Mouse (Mus musculus): ENCODE results near the gene Izumo4. TPM values are rescaled to one million over a fixed set of nuclear protein-coding genes. Genes with fewer than 3 reads are reported as not detected.
A peak's percentile ranks its signal among the peaks of the same experiment; 100 is the strongest.

The Izumo4 gene
- total RNA-seq, 2 experiments from 2014 or later: 7.1 to 17.3 TPM

DNA sequence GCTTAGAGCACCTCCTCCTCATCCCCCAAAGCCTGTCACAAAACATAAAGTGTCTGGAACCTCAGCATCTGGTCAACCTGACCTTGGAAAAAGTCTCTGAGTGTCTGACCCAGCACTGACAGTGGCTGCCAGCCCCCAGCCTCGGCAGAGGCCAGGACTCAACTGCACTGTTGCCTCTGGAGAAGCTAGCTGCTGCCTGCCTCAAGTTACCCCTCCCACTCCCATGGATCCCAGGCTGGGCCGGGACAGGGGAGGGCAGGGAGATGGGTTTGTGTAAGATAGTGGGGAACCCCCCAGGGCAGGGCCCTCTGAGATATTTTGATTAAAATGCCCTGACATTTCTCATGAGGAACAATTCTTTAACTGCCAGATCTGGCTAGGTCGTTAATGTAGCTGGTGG, 3.0 kb downstream of the Izumo4 start:
- ATAC-seq (replicated peaks; ENCODE audit: poor library complexity, severe bottlenecking): no peak

DNA sequence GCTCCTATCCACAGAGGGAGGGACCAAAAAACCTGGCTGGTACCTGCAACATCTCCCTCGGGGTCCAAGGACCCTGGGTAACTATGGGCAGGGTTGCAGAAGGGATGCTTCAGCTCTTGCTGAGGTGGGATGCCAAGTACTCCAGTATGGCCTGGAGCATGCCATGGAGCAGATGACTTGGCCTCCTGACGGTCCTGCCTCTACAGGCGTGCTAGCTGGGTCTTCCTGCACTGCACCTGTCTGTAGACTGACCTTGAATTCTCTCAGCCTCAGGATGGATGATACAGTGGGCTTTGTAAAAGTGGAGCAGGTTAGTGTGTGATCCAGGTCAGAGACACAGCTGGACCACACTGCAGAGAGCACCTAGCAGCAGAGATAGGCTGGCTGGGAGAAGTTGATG, 3.5 kb downstream of the Izumo4 start:
- no peak for ATAC-seq (replicated peaks; ENCODE audit: poor library complexity, severe bottlenecking)

DNA sequence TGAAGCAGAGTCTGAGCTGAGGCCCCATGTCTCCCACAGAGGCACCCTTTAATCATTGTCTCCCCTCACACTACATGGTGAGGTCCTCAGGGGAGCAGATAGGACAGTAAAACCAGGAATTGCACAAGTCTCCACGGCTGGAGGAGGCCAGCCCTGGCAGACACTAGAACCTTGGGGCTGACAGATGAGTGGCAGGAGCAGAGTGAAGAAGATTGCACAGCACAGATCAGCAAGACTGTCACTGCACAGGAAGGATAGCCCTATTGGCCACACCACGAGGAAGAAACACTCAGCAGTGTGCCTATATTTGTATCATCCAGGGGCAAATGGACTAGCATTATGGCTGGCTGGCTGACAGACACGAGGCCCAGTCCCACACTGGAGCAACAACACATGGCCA, 8.8 kb downstream of the Izumo4 start:
- no peak for ATAC-seq (replicated peaks; ENCODE audit: poor library complexity, severe bottlenecking)

DNA sequence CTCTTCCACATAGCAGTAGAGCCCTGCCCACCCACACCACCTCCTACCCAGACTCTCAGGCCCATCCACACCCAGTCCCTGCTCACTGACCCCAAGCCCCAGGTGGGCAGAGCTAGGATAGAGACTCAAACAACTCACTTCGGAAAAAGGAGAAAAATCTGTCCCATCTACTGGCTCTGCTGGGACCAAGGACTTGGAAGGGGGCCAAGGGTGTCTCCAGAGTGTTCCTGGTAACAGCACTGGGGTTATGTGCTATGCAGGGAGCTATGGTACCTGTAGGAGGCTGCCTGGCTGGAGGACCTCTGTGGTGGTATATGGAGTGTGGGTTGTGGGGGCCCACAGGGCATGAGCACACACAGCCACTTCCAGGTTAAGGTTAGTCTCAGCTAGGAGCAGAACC, 15.3 kb downstream of the Izumo4 start:
- ATAC-seq (replicated peaks; ENCODE audit: poor library complexity, severe bottlenecking): no peak

DNA sequence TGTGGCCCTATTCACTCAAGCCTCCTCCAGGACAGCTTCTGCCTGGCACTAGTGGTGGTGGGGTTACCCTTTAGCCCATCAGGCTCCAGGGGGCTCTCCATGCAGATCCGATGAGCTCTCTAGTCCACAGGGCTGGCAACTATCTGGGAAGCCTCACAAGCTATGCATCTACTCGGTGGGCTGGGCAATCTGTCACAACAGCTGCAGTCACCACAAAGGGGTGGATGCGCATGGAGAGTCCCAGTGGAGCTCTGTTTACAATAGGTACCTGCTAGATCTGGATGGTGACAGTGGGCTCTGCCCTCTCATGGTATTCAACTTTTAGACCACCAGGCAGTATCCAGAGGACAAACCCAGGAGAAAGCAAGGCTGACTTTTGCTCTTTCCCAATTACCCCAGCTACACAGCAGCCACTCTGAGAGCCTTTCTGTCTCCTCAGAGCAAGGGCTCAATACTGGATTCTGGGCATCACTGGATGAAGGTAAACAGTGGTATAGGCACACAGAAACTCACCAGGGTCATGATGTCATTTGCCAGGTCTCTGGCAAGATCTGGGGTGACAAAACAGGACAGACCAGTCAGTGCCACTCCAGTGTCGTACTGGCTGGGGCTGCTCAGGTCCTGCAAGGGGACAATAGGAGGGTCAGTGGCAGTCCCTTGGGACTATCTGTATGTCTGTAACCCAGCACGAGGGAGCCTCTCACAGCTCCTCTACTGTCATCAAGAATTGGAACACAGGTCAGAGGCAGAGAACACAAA, 25.6 kb downstream of the Izumo4 start:
- no peak for ATAC-seq (replicated peaks; ENCODE audit: poor library complexity, severe bottlenecking)

DNA sequence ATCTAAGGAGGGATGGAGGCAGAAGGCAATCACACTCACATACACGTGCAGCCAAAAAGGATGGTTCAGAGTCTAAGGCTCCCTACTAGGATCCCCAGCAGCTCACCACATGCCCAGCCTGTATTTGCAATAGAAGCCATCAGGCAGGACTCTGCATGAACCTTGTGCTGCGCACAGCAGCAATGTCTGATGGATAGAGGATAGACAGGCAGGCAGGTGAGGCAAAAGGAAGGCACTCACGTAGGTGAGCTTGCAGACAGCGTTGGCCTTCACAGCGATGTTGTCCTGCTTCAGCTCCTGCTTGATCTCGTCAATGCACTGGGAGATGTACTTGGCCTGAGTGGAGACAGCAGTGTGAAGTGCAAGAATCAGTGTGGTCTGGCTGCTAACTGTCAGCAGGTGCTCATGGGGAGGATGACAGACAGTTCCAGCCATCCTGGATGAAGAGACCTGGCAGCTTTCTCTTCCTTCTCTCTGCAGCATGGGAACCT, 30.7 kb downstream of the Izumo4 start:
- no peak for ATAC-seq (replicated peaks; ENCODE audit: poor library complexity, severe bottlenecking)

DNA sequence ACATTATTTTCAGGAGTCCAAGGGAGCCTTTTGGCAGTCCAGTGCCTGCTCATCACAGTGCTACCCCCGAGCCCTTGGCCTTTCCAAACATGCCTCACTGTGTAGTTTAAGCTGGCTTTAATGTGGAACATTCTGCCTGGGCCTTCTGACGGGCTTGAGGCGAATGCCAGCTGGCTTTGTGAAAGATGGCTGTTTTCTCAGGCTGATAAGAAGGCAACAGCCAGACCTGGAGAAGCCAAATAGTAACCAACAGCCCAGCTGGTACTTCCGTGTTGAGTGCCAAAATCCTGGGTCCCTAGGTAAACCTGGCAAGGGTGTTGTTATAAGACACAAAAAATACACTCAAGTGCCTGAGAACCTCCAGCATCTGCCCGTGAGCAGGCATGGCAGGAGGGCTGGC, 34.7 kb downstream of the Izumo4 start:
- no peak for ATAC-seq (replicated peaks; ENCODE audit: poor library complexity, severe bottlenecking)

DNA sequence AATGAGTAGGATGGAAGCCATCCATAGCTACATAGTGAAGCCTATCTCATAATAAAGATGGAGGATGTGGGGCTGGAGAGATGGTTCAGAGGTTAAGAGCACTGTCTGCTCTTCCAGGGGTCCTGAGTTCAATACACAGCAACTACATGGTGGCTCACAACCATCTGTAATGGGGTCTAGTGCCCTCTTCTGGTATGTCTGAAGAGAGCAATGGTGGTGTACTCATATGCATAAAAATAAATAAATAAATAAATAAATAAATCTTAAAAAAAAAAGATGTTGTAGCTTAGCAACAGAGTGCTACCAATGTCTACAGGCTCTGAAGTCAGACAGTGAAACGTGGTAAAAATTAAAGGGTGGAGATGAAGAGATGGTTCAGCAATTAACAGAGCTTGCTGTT, 36.7 kb downstream of the Izumo4 start:
- ATAC-seq (replicated peaks; ENCODE audit: poor library complexity, severe bottlenecking): no peak

DNA sequence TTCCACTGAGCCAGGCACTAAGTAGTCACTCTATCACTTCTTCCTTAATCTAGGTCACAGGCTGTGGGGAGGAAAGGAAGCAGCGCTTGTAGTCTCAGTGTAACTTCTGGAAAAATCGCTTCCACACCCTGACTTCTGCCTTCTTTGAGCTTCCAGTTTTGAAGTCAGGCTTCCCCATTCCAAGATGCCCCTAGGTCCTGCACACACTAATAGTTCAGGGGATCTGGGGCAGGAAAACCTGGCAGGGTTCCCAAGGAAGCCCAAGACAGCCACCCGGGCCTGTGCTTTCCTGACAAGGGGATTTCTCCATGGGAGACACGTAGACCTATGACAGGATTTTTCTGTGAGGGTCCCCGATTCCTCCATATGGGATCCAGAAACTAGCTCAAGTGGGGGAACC, 39.2 kb downstream of the Izumo4 start:
- ATAC-seq (replicated peaks; ENCODE audit: poor library complexity, severe bottlenecking): peak; percentile 20

DNA sequence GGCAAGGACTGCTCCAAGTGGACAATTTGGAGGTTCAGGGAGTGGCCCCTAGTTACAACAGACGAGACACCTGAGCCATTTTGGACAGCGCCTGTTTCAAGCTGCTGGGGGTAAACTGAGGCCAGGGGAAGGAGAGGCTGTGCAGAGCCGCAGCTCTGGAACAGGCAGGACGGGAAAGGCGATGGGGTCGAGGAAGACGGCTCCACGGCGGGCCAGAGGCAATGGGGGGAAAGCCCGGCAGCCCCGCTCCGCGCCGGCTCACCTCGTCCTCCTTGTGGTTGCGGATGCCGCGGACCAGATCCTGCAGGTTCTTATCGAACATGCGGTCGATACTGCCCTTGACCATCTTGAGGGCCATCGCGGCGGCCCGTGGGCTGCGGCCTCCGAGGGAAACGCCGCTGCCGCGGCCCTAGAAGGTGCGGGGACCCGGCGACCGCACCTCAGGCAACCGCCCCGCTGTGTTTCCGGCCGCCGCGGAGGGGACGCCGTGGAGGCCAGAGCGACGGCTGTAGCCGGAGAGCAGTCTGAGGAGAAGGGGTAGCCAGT, 39.7 kb downstream of the Izumo4 start:
- no peak for ATAC-seq (replicated peaks; ENCODE audit: poor library complexity, severe bottlenecking)

DNA sequence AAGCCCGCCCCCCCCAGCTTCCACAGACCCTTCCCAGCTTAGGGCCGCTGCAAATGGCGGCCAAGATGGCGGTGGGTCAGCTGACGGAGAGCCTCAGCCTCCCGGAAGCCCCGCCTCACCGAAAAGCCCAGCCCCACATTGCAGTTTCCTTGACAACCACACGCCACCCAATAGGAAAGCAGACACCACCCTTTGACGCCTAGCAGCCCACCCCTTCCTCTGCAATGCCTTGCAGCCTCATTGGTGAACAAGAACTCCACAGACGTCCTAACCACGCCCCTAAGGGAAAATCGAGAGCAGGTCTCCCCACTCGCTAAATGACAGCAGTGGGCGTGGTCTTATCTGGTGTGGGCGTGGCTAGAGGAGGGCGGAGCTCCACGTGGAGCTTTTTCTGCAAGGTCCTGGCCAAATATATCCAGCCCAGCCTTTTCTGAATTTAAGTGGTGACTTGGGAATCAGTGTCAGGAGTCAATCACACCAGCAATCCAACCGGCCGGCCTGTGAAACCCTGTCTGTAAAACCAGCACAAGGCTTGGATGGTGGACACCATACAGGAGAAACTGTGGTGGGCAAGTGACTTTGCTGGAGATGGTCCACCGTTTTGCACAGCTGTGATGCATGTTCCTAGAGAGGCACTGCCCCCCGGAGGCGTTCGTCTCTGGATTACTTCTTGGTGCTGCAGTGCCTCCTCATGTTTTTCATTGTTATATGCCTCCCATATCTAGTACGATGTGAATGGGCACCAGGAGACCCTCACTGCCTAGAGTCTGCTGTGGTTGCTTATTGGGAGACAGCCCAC, 40.4 kb downstream of the Izumo4 start, which contains the start of gene Ap3d1:
Ap3d1 (minus strand) TSS at position 85 of the 799 bp plus-strand sequence.
- peak; percentile 96 for ATAC-seq (replicated peaks; ENCODE audit: poor library complexity, severe bottlenecking)

DNA sequence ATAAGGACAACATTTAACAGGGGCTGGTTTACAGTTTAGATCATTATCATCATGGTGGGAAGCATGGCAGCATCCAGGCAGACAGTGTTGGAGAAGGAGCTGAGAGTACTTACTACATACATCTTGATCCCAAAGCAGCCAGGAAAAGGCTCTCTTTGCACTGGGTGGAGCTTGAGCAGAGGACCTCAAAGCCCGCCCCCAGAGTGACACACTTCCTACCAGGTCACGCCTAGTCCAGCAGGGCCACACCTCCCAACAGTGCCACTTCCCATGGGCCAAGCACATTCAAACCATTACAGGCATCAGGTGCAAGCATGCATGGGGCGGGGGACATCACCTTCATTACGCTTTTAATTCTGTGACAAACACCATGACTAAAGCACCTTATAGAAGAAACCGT, 42.3 kb downstream of the Izumo4 start:
- peak; percentile 57 for ATAC-seq (replicated peaks; ENCODE audit: poor library complexity, severe bottlenecking)

DNA sequence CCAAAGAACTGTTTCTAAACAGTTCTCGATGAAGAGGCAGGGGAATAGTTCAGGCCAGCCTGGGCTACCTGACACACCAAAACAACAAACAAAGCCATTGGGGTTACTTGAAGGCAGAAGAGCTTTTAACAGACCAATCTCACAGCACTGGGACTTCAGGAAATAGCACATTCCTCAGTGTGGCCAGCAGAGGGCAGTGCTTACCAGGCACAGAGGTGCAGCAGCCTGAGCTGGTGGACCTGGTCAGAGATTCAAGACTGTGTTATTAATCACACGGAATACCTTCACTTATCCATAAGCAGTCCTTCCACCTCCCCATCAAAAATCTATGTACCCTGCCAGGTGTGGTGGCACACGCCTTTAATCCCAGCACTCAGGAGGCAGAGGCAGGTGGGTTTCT, 45.4 kb downstream of the Izumo4 start:
- peak; percentile 36 for ATAC-seq (replicated peaks; ENCODE audit: poor library complexity, severe bottlenecking)

DNA sequence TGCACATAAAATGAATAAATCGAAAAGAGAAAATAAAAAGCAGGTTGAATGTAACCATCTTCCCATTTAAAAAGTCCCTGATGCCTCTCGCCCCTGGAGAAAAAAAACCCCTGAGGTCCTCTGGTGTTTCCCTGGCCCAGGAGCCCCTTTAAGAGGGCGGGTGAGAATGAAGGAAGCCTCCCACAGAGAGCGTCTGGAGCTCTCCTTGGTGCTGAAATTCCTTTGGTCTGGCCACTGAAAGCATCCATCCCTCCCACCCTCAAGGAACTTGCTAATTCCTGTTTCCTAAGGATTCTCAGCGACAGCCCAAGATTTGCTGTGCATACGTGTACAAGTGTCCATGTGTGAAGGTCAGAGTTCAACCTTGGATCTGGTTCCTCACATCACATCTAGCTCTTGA, 46.6 kb downstream of the Izumo4 start:
- ATAC-seq (replicated peaks; ENCODE audit: poor library complexity, severe bottlenecking): 0 out of 2 replicates have a peak, but pooled peaks have one; percentile 18

DNA sequence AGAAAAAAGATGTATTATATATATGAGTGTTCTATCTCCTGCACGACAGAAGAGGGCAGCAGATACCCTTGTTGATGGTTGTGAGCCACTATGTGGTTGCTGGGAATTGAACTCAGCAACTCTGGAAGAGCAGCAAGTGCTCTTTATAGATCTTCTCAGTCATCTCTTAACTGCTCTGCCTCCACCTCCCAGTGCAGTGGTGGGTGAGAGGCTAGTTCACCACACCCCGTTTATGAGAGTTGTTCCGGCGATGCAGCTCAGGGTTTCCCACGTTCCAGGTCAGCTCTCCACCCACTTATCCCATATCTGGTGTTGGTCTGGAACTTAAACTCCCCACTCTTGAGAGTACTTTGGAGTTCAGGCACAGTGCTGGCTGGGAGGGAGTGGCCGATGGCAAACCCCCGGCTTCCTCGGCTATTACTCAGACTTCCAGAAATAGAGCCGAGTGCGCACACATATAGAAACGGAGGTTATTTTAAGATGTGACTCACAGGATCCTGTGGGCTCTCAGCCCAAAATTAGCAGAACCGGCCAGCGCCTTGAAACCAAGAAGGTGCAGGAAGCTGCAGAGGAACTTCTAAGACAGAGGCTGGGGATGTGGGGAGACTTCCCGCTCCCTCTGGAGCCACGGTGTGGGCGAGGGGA, 49.3 kb downstream of the Izumo4 start:
- ATAC-seq (replicated peaks; ENCODE audit: poor library complexity, severe bottlenecking): peak; percentile 64

DNA sequence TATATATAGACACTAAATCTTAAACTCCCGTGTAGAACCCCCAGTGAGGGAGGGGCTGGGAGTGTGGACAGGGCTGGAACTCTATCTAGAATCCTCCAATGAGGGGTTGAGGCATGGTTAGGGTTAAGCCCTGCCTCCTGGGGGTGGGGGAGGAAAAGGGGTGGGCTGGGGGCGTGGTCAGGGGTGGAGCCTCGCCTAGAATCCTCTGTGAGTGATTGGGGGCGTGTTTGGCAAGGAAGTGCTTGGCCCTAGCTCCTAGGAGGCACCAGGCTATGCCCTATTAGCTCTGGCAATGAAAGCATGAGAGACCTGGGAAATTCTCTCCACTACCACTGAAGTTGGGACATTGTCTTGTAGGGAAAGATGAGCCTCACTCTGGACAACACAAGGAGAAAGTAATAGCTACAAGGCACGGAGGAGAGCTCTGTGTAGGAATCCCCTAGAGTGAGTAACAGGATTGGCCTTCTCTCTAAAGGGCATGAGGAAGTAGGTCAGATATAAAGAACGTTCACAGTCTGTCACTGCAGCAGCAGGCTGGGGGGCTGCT, 50.2 kb downstream of the Izumo4 start:
- peak; percentile 54 for ATAC-seq (replicated peaks; ENCODE audit: poor library complexity, severe bottlenecking)

DNA sequence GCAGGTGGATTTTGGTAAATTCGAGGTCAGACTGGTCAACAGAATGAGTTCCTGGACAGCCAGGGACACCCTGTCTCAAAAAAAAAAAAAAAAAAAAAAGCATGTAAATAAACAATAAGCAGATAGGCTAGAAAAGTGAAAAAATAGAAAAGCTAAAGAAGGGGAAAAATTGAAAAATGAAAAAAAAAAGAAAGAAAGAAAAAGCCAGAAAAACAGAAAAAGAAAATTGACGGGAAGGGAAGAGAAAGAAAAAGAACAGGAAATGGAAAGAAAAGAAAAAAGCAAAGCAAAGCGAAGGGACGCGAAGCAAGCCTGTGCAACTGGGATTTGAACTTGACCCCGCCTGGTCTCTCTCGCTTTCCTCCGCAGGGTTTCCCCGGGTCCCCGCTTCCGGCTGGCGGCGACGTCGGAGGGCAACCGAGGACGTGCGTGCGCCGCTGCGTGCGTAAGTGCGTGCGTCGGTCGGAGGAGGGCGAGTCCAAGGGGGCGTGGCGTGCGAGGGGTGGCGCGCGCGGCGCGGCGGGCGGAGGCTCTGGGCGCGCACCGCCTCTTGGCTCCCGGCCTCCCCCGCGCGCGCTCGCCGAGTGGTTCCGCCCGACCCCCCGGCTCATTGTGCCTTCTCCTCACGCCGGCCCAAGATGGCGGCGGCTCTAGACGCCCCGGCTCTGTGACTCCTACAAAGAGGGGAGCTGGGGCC, 52.8 kb downstream of the Izumo4 start, which contains the start of gene Dot1l:
Dot1l (plus strand) TSS at position 613 of the 697 bp plus-strand sequence.
- peak; percentile 67 for ATAC-seq (replicated peaks; ENCODE audit: poor library complexity, severe bottlenecking)
